Mouse (Mus musculus): ENCODE data around the gene Rab8b. TPM values are rescaled to one million over a fixed set of nuclear protein-coding genes. Genes with fewer than 3 reads are reported as not detected.

The Rab8b gene
- total and polyA plus RNA-seq, 2 experiments from 2014 or later = 20.7 to 30.7 TPM

- no peaks in the 10 kb centered on the region for H3K9me3 ChIP-seq (ENCODE audit: low read length)
- TF ChIP-seq CTCF (IDR thresholded peaks at IDR 0.05; ENCODE audit: low read depth) = no peak
Observed at GRCm38 (mm10) chr9:66852592-66852991, 66.9 kb downstream of the Rab8b start.

GRCm38 (mm10) chr9:66850966-66851365 is 68.5 kb downstream of the Rab8b start:
- 94% methylated on average over 5 of the region's 5 CpGs for WGBS
- Histone ChIP-seq H3K4me2 (ENCODE audit: low read depth) (no peak overlapping the region), H3K27ac (ENCODE audit: low read depth, low read length) (no peak overlapping the region), H3K9ac (no peak overlapping the region), H3K4me3 (ENCODE audit: low read depth, low read length) (no peak overlapping the region), H3K4me1 (ENCODE audit: insufficient read depth) (no peaks in the 10 kb centered on the region), H3K27me3 (ENCODE audit: insufficient read depth, low read length) (no peaks in the 10 kb centered on the region), H3K9me3 (ENCODE audit: low read length) (no peaks in the 10 kb centered on the region), H3K36me3 (ENCODE audit: insufficient read depth) (peaks cover 12% of the 10 kb centered on the region)
- no peak for TF ChIP-seq CTCF (IDR thresholded peaks at IDR 0.05; ENCODE audit: low read depth)
- ATAC-seq (no peak), DNase-seq (no peak)

More at GRCm38 (mm10) chr9:66852592-66852991, 66.9 kb downstream of the Rab8b start:
- Histone ChIP-seq H3K9ac (no peak overlapping the region), H3K27me3 (ENCODE audit: insufficient read depth, low read length) (no peaks in the 10 kb centered on the region), H3K36me3 (ENCODE audit: insufficient read depth) (peaks cover under 1% of the 10 kb centered on the region; the same call in 1 of the 2 replicates), H3K4me2 (ENCODE audit: low read depth) (no peak overlapping the region), H3K27ac (ENCODE audit: low read depth, low read length) (no peak overlapping the region), H3K4me1 (ENCODE audit: insufficient read depth) (no peaks in the 10 kb centered on the region), H3K4me3 (ENCODE audit: low read depth, low read length) (no peak overlapping the region)
- WGBS = 31% methylated on average over 6 of the region's 6 CpGs
- ATAC-seq = no peak
- no peak for DNase-seq

GRCm38 (mm10) chr9:66846822-66847221 is 72.7 kb downstream of the Rab8b start:
- ATAC-seq = no peak
- Histone ChIP-seq H3K27me3 (ENCODE audit: insufficient read depth, low read length) (no peaks in the 10 kb centered on the region), H3K4me3 (ENCODE audit: low read depth, low read length) (no peak overlapping the region), H3K4me1 (ENCODE audit: insufficient read depth) (no peaks in the 10 kb centered on the region), H3K4me2 (ENCODE audit: low read depth) (no peak overlapping the region), H3K27ac (ENCODE audit: low read depth, low read length) (no peak overlapping the region), H3K36me3 (ENCODE audit: insufficient read depth) (peaks cover 17% of the 10 kb centered on the region), H3K9me3 (ENCODE audit: low read length) (no peaks in the 10 kb centered on the region), H3K9ac (no peak overlapping the region)
- WGBS = 93% methylated on average over 5 of the region's 5 CpGs
- no peak for DNase-seq
- no peak for TF ChIP-seq CTCF (IDR thresholded peaks at IDR 0.05; ENCODE audit: low read depth)

- peak overlapping the region; percentile 79 for H3K4me3 ChIP-seq (ENCODE audit: low read depth, low read length)
- DNase-seq (no peak), ATAC-seq (peak; percentile 85)
- H3K27me3 ChIP-seq (ENCODE audit: insufficient read depth, low read length) = no peaks in the 10 kb centered on the region; the same call in 1 of the 2 replicates
- H3K4me1 ChIP-seq (ENCODE audit: insufficient read depth) = peaks cover 10% of the 10 kb centered on the region
- WGBS = under 1% methylated on average over 24 of the region's 24 CpGs
- no peak overlapping the region for H3K27ac ChIP-seq (ENCODE audit: low read depth, low read length)
- H3K9ac ChIP-seq = peak overlapping the region; percentile 58
- peak; percentile 54 for TF ChIP-seq CTCF (IDR thresholded peaks at IDR 0.05; ENCODE audit: low read depth)
- no peaks in the 10 kb centered on the region for H3K36me3 ChIP-seq (ENCODE audit: insufficient read depth)
- H3K9me3 ChIP-seq (ENCODE audit: low read length) = no peaks in the 10 kb centered on the region
- peak overlapping the region; percentile 78 for H3K4me2 ChIP-seq (ENCODE audit: low read depth)
Observed at GRCm38 (mm10) chr9:66835097-66835480, 84.4 kb downstream of the Rab8b start.

- Histone ChIP-seq H3K27ac (ENCODE audit: low read depth, low read length) (peak within 1 kb of the TSS; percentile 40), H3K4me1 (ENCODE audit: insufficient read depth) (peaks cover 10% of the 10 kb centered on the region), H3K4me3 (ENCODE audit: low read depth, low read length) (peak within 1 kb of the TSS; percentile 79), H3K4me2 (ENCODE audit: low read depth) (peak within 1 kb of the TSS; percentile 78), H3K36me3 (ENCODE audit: insufficient read depth) (no peaks in the 10 kb centered on the region), H3K9me3 (ENCODE audit: low read length) (no peaks in the 10 kb centered on the region), H3K27me3 (ENCODE audit: insufficient read depth, low read length) (no peaks in the 10 kb centered on the region; the same call in 1 of the 2 replicates), H3K9ac (peak within 1 kb of the TSS; percentile 58)
- DNase-seq = peak; percentile 98
- under 1% methylated on average over 58 of the region's 58 CpGs for WGBS
- peak; percentile 100 for ATAC-seq
- TF ChIP-seq CTCF (IDR thresholded peaks at IDR 0.05; ENCODE audit: low read depth) = no peak
Observed at GRCm38 (mm10) chr9:66834318-66835096, 85.0 kb downstream of the Rab8b start, which contains the start of gene Aph1c. Gene Aph1c, minus strand, starts transcription at chr9:66834726.

GRCm38 (mm10) chr9:66833851-66834250 is 85.6 kb downstream of the Rab8b start:
- Histone ChIP-seq H3K4me1 (ENCODE audit: insufficient read depth) (peaks cover 10% of the 10 kb centered on the region), H3K4me3 (ENCODE audit: low read depth, low read length) (peak overlapping the region; percentile 79), H3K9me3 (ENCODE audit: low read length) (no peaks in the 10 kb centered on the region), H3K4me2 (ENCODE audit: low read depth) (peak overlapping the region; percentile 78), H3K9ac (peak overlapping the region; percentile 58), H3K27me3 (ENCODE audit: insufficient read depth, low read length) (no peaks in the 10 kb centered on the region; the same call in 1 of the 2 replicates), H3K27ac (ENCODE audit: low read depth, low read length) (0 out of 2 replicates have a peak overlapping the region, but pooled peaks have one; percentile 40), H3K36me3 (ENCODE audit: insufficient read depth) (no peaks in the 10 kb centered on the region)
- WGBS = 19% methylated on average over 7 of the region's 7 CpGs
- no peak for DNase-seq
- TF ChIP-seq CTCF (IDR thresholded peaks at IDR 0.05; ENCODE audit: low read depth) = no peak
- no peak for ATAC-seq

- no peak overlapping the region for H3K9ac ChIP-seq
- no peak overlapping the region for H3K27ac ChIP-seq (ENCODE audit: low read depth, low read length)
- no peaks in the 10 kb centered on the region for H3K9me3 ChIP-seq (ENCODE audit: low read length)
- H3K4me1 ChIP-seq (ENCODE audit: insufficient read depth) = peaks cover 10% of the 10 kb centered on the region
- DNase-seq = no peak
- ATAC-seq = no peak
- H3K4me2 ChIP-seq (ENCODE audit: low read depth) = no peak overlapping the region
- no peaks in the 10 kb centered on the region for H3K36me3 ChIP-seq (ENCODE audit: insufficient read depth)
- no peak overlapping the region for H3K4me3 ChIP-seq (ENCODE audit: low read depth, low read length)
- no peak for TF ChIP-seq CTCF (IDR thresholded peaks at IDR 0.05; ENCODE audit: low read depth)
- 69% methylated on average over 4 of the region's 4 CpGs for WGBS
- H3K27me3 ChIP-seq (ENCODE audit: insufficient read depth, low read length) = no peaks in the 10 kb centered on the region; the same call in 1 of the 2 replicates
Observed at GRCm38 (mm10) chr9:66832366-66832908, 87.0 kb downstream of the Rab8b start.
